Mouse (Mus musculus) c-Kit-negative CD71-positive TER-119-positive erythroid progenitor cells, embryonic 14.5 days (primary cell): ENCODE measurements around the gene Mvd.

Source experiments
- DNase-seq: peaks from one replicate; pipeline ENCODE4 v3.0.0-alpha.2; 2013; ENCODE audit warnings: low read depth, low spot score

Mvd gene

GRCm38 (mm10) chr8:122427607-122428006, 15.6 kb downstream of the Mvd start:
- DNase-seq = no peak

- no peak for DNase-seq
Observed at GRCm38 (mm10) chr8:122426145-122426544, 17.1 kb downstream of the Mvd start.

GRCm38 (mm10) chr8:122423659-122424058, 19.6 kb downstream of the Mvd start:
- no peak for DNase-seq

- DNase-seq = no peak
Observed at GRCm38 (mm10) chr8:122423217-122423616, 20.0 kb downstream of the Mvd start.

GRCm38 (mm10) chr8:122421376-122422070, 21.7 kb downstream of the Mvd start, which contains the start of gene Il17c:
Gene Il17c, plus strand, starts transcription at chr8:122422020.
- no peak for DNase-seq

- no peak for DNase-seq
Observed at GRCm38 (mm10) chr8:122419881-122420555, 23.2 kb downstream of the Mvd start.

- DNase-seq = no peak
Observed at GRCm38 (mm10) chr8:122415554-122415953, 27.7 kb downstream of the Mvd start.

GRCm38 (mm10) chr8:122414311-122414710, 28.9 kb downstream of the Mvd start:
- no peak for DNase-seq

GRCm38 (mm10) chr8:122407678-122408077, 35.5 kb downstream of the Mvd start:
- DNase-seq = no peak

GRCm38 (mm10) chr8:122405146-122405805, 37.9 kb downstream of the Mvd start:
- no peak for DNase-seq

GRCm38 (mm10) chr8:122398186-122398585, 45.0 kb downstream of the Mvd start:
- no peak for DNase-seq

- DNase-seq = no peak
Observed at GRCm38 (mm10) chr8:122395291-122395690, 47.9 kb downstream of the Mvd start.

GRCm38 (mm10) chr8:122393717-122394116, 49.5 kb downstream of the Mvd start:
- no peak for DNase-seq

- DNase-seq = no peak
Observed at GRCm38 (mm10) chr8:122390758-122391157, 52.5 kb downstream of the Mvd start.

- DNase-seq = no peak
Observed at GRCm38 (mm10) chr8:122389357-122389756, 53.9 kb downstream of the Mvd start.
